Mouse (Mus musculus): ENCODE data around the gene Gm597. TPM values are rescaled to one million over a fixed set of nuclear protein-coding genes. Genes with fewer than 3 reads are reported as not detected.

The Gm597 gene
- not detected in 2 replicates for polyA plus RNA-seq (2012; rRNA removed; ENCODE audit: low replicate concordance)

GRCm38 (mm10) chr1:28780152-28780551 is at the start of gene Gm597:
Gm597 (minus strand) TSS chr1:28780252.

All from mammary gland, adult 2 months (tissue).